Mouse (Mus musculus) adrenal gland, postnatal 25 days (tissue): Measurements from ENCODE around the gene Arhgdia. TPM values are rescaled to one million over a fixed set of nuclear protein-coding genes. Genes with fewer than 3 reads are reported as not detected.

Experiments used
- DNase-seq: peaks from one replicate; pipeline ENCODE4 v3.0.0; 2021; ENCODE audit warnings: mixed read lengths
- total RNA-seq: library from RNA; stranded (reverse); gene quantifications from 2 replicates; pipeline ENCODE4 v1.2.3, GENCODE M21; 2021

Gene Arhgdia
- total RNA-seq, 1 experiment from 2014 or later: 333 TPM

DNA sequence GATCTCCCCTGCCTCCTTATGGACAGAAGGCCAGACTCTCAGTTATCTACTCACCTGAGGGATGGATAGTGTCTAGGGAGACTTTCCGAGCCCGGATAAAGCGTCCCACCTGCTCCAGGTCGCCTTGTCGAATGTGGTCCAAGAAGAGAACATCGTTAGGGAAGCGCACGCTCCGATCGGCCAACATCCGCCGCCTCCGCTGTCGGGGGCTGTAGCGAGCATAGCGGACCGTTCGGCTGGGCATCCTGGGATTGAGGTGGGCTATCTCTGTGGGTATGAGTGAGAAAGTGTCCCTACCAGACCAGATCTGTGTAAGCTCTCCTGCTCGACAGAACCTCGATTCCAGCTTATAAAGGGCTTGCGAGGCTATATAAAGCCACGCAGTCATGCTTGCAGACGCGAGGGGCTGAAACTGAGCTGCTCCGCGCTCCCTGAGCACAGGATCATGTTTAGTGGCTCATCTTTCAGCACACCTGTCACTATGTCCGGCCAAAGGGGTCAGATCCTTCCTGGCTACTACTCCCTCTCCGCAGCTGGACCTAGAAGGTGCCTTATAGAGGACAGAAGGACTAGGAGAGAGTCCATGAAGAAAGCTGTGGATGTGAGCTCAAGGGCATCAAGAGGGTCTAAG, 30.5 kb downstream of the Arhgdia start, which contains the start of gene Ppp1r27:
Gene Ppp1r27 (minus strand): TSS at position 323 of the 631 bp plus-strand sequence.
- DNase-seq: no peak

DNA sequence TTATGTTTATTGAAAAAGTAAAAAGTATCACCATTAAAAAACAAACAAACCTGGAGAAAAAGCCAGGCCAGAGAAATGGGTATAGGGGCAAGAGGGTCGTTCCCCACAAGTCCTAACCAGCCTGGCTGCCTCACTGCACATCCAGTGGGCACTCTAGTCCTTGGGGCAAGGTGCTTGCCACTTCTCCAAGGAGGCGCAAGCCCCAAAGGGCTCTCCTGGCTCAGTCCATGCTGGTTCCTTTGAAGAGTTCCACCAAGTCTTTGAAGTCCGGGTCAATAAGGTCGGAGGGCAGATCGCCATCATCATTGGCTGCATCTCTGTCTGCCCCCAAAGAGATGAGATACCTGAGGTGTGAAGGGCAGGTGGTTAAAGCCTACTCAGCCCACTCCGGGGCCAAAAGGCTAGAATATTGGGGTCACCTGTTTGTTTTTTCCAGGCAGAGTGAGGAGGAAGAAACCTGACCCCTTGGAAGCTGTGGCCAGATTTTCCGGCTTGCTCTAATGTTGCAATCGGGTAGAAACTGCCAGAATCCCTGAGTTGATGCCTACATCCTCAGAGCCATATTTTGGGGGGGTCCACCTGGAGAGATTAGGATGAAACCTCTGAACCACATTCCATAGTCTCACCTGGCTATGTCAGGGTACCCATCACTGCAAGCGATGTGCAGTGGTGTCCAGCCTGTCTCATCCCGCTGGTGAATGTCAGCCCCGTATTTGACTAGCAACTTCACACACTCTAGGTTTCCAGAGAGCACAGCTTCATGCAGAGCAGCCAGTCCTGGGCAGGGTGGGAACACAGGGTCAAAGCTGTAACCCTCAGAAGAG, 31.2 kb downstream of the Arhgdia start:
- DNase-seq: no peak

DNA sequence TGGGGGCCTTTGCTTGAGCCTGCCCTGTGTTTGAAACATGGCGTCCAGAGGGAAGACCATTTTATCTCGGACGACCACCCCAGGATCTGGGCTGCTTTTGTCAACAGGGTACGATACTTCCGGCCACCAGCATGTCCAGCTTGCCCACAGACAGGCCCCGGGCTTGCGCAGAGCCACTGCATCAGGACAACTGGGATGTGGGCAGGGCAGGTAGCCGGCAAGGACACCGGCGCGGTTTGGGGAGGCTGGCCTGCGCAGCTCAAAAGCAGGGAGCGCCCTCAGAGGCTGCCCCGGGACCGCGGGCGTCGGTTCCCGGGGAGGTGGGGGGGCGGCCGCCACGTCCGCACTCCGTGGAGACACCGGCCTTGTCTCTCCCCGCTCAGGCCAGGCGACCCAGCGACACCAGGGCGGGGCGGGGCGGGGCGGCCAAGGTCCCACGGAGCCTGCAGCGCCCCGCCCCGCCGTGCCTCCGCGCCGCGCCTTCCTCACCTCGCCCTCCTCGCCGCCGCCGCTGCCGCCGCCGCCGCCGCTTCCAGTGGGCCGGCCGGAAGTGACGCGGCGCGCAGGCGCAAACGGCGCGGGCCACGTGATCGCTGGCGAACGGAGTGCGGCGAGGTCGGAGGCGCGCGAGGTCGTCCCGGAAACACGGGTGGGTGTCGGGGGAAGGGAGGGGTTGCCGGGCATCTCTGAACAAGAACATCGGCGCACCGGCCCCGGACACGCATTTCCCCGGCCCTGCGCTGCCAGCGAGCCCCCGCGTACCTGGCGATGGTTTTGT, 32.1 kb downstream of the Arhgdia start, which contains the start of gene Mcrip1:
Gene Mcrip1 (minus strand): TSS at position 560 of the 778 bp plus-strand sequence.
- DNase-seq: peak; percentile 97

DNA sequence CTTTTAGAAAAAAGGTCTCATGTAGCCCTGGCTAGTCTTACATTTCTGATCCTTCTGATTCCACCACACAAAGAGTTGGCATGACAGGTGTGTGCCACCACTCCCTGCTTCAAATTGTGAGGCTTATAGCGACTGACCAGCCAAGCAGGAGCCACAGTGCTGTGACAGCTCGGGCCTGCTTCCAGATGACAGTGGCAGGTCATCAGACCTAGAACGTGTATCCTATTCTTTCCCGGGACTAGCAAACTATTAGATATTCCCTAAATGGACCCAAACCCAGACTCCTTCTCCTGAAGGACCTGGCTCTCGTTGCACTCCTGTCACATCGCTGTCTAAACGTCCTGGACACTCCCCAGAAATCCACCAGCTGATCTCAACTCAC, 32.6 kb downstream of the Arhgdia start:
- DNase-seq: no peak

GRCm38 (mm10) chr11:120548214-120548613, 33.2 kb downstream of the Arhgdia start:
- DNase-seq: no peak

GRCm38 (mm10) chr11:120547469-120547868, 34.0 kb downstream of the Arhgdia start:
- DNase-seq: no peak

DNA sequence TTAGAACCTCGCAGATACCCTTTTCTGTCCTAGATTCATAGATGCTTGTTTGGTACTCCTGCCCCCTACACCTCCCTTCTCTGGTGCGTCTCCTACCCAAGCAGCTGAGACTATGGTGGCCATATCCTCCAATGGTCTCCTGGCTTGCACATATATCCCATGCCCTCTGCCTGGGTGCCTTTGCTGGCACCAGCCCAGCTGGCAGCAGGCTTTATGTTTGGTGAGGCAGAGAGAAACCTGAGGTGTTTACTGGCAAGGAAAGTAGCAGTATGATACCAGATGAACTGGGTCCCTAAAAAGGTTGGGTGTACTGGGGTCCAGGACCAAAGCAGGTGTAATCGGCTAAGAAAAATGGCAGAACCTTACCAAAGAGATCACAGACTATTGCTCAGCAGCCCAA, 35.5 kb downstream of the Arhgdia start:
- DNase-seq: no peak

DNA sequence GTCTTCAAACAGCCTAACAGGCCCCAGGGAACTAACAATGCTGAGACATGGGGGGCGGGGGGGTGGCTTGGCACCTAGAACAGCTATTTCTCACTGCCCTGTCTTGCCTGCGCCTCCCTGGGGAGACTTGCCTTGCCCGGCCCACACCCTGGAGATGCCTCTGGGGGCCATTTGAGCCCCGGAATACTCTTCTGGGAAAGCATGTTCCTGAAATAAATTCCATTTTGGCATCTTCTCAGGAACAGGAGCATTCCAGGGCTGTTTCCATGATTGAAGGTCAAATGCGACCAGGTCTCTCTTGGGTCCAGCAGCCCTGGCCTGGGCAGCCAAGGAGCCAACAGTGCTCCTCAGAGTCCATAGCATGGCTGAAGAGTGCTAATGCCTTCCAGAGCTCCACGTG, 39.0 kb downstream of the Arhgdia start:
- no peak for DNase-seq

DNA sequence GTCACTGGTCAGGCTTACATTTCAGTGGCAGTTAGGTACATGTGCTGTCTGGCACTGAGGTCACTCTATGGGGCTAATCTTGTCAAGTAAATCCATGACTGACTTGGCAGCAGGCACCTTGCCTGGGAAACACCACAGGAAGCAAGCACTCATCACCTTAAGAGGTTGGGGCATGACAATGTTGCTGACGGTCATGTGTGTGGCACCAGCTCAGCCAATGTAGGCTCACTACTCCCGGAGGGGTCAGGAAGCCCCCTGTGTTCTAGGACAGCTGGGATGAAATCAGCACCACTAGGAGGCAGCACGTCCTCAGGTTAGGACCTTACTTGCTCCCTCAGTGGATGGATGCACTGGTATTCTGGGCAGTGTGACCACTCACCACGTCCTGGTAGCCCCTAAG, 39.5 kb downstream of the Arhgdia start:
- DNase-seq: peak; percentile 28

GRCm38 (mm10) chr11:120539285-120540014, 42.0 kb downstream of the Arhgdia start:
- no peak for DNase-seq

DNA sequence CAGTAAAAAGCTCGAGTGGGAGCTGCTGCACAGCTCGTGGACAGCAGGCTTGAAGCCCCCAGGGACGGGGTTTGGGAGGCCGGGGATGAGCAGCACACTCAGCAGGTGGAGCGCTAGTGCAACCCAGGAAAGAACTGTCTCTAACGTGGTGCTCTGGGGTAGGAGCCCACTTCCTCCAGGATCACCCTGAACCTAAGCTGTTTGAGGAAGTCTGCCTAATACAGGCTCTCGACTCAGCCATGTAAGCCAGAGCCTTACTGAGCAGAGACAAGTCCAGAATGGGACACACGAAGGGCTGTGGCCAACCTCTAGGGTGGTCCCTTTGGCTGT, 42.5 kb downstream of the Arhgdia start:
- DNase-seq: no peak

DNA sequence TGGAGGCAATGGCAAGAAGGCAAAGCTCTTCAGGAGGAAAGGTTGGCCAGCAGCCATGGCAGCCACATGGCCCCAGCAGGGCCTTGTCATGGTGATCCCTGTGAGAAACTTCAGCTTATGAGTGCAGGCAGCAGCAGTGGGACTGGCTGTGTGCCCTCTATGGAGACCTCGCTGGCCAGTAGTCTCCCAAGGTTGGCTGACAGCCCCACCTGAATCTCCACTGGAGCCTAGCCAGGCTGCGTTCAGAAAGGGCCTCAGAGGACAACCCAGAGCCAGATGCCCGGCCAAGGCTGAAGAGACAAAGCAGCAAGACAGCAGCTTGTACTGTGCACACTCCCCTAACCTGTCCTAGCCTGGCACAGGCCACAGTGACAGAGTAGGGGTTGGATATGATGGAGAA, 42.9 kb downstream of the Arhgdia start:
- DNase-seq: peak; percentile 54

- DNase-seq: no peak
Observed at GRCm38 (mm10) chr11:120535804-120536203, 45.6 kb downstream of the Arhgdia start.

GRCm38 (mm10) chr11:120535145-120535544, 46.3 kb downstream of the Arhgdia start:
- DNase-seq: no peak

- DNase-seq: no peak
Observed at GRCm38 (mm10) chr11:120534093-120534492, 47.3 kb downstream of the Arhgdia start.

DNA sequence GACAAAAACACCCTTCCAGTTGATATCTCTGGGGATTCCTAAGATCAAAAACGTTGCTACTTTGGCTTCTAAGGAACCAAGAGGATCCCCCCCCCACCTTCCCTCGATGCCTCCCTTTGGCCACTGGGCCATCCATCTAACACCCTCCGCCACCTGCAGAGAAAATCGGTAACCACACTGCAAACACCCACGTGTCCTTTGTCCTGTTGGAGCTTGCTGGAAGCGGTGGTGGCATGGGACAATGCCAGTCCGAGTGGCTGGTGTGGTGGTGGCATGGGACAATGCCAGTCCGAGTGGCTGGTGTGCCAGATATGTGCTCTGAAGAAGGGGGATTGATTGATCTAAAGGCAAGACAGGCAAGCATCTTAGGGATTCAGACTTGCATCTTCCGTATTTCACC, 49.8 kb downstream of the Arhgdia start:
- no peak for DNase-seq

GRCm38 (mm10) chr11:120530085-120530964, 51.1 kb downstream of the Arhgdia start, which contains the start of gene Gcgr:
Gene Gcgr, plus strand, starts transcription at chr11:120530699.
- no peak for DNase-seq

DNA sequence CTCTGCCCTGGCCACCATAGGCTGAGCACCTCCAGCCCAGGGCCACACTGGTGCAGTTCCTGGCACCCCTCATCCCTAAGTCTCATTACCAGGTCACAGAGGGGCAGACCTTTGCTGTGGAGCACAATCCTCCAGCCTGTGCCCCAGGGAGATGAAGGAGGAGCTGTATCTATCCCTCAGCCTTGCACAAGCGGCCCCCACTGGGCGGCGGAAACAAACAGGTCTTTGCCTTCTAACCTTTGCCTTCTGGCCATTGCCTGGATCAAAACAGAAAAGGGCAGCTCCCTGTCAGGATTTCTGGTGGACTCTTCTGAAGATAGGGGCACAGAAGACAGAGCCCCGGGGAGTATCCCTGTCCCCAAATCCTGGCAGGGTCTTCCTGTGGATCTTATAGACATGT, 52.5 kb downstream of the Arhgdia start:
- DNase-seq: no peak
